Mouse (Mus musculus): ENCODE results near the gene Alg11. TPM values are rescaled to one million over a fixed set of nuclear protein-coding genes. Genes with fewer than 3 reads are reported as not detected.

The Alg11 gene
- 47.2 and 48.7 TPM in 2 replicates for polyA plus RNA-seq (2015; fragmentation: Nextera tagmentation; extraction: Ambion mirVana)

DNA sequence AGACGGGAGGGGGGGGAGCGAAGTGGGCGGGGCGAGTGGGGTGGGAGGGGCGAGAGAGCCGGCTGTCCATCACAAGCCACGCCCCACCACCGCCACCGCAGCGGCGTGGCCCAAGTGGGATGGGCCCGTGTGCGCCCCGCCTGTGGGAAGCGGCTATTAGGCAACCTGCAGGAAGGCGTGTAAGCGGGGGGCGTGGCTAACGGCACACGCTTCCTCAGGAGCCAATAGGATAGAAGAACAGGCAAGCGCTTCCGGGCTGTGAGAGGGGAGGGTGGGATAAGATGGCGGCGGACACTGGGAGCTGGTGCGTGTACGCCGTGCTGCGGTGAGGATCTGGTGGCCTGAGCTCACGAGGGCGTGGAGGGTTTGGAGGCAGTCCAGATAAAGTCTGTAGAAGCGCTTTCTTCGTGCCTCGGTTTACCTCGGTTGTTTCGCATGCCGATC, at the start of gene Alg11:
Alg11 (plus strand) TSS at position 276 of the 444 bp plus-strand sequence.
- peaks cover 5% of the 10 kb centered on the region; the same call in 1 of the 2 replicates for H3K9me3 ChIP-seq
- peak within 1 kb of the TSS; percentile 75 for H3K4me3 ChIP-seq
- peaks cover 9% of the 10 kb centered on the region; the same call in 1 of the 2 replicates for H3K4me1 ChIP-seq
- ATAC-seq (ENCODE audit: low FRiP score, low read depth): peak; percentile 100
- peaks cover 23% of the 10 kb centered on the region for H3K36me3 ChIP-seq
- H3K9ac ChIP-seq: peak within 1 kb of the TSS; percentile 69
- H3K27me3 ChIP-seq: peaks cover 36% of the 10 kb centered on the region
- H3K27ac ChIP-seq: no peak within 1 kb of the TSS
- peak within 1 kb of the TSS; percentile 92 for H3K4me2 ChIP-seq (replicated peaks)
- 1% methylated on average over 32 of the region's 36 CpGs for WGBS

DNA sequence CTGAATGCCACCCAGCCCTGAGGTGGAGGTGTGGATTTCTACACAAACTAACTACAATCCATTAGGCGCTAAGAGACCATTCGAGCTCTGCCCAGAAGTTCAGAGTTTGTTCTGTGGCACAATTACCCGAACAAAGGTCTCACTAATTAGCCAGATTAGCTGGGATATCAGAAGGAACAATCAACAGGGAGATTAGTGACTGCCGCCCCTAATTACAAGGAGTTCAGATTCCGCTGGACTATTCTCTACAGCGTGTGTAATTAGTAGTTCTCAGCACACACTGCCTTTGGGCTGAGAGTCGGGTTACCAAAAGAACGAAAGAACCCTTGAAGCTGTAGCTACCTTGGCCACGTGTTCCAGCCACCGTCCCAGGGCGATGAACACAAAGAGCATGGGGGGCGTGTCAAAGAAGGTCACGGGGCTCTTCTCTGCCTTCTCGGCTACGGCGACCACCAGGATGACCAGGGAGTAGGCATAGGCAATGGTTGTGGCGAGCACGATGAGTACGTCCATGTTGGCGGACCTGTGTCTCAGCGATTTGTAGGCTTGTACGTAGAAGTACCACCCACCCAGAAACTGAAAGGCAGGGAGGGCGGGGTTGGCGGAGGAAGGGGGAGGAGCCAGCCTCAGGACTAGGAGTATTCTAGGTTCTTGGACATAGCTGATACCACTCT, 47.4 kb upstream of the Alg11 start:
- Histone ChIP-seq H3K4me2 (replicated peaks) (peak overlapping the region; percentile 19; the same call in 1 of the 2 replicates), H3K9ac (no peak overlapping the region), H3K27me3 (no peaks in the 10 kb centered on the region), H3K36me3 (no peaks in the 10 kb centered on the region), H3K27ac (no peak overlapping the region), H3K9me3 (no peaks in the 10 kb centered on the region), H3K4me1 (no peaks in the 10 kb centered on the region), H3K4me3 (no peak overlapping the region)
- 69% methylated on average over 24 of the region's 24 CpGs for WGBS
- 0 out of 2 replicates have a peak, but pooled peaks have one; percentile 48 for ATAC-seq (ENCODE audit: low FRiP score, low read depth)

DNA sequence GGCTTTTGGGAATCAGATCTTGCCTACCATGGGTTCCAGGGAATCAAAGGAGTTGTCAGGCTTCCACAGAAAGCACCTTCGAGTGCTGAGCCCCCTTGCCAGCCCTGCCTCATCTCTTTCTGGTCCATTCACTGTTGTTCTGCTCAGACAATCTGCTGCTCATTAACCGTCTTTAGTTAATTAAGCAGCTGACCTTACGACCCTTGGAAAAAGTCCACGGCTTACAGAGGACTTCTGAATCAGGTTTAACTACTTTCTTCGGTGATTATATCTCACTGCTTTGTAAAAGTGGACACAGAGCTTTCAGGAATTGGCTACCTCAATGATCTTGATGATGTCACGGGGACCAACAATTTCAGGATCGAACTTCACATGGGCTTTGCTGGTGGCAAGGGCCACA, 42.8 kb upstream of the Alg11 start:
- H3K4me1 ChIP-seq: no peaks in the 10 kb centered on the region
- no peak overlapping the region for H3K4me3 ChIP-seq
- WGBS: 37% methylated on average over 7 of the region's 7 CpGs
- no peak overlapping the region for H3K9ac ChIP-seq
- H3K27ac ChIP-seq: no peak overlapping the region
- no peaks in the 10 kb centered on the region for H3K9me3 ChIP-seq
- no peaks in the 10 kb centered on the region for H3K36me3 ChIP-seq
- H3K4me2 ChIP-seq (replicated peaks): no peak overlapping the region
- no peaks in the 10 kb centered on the region for H3K27me3 ChIP-seq
- ATAC-seq (ENCODE audit: low FRiP score, low read depth): no peak

DNA sequence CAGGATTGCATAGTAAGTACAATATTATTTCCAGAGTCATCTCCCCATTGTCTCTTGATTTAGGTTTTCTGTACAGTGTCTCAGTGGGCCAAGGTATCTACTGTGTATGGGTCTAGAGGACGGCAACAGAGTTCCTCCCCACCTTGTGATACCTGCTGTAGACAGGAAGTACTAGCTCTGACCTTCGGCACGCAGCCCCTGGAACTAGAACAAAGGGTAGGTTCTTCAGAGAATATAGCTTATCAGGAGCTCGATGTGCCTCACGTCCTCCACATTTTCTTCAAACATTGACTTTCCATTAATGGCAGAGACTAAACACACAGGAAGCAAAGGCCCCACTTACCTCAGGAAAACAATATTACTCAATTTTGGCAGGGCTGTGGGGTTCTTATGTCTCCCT, 41.0 kb upstream of the Alg11 start:
- Histone ChIP-seq H3K4me3 (no peak overlapping the region), H3K27ac (no peak overlapping the region), H3K27me3 (no peaks in the 10 kb centered on the region), H3K9ac (no peak overlapping the region), H3K9me3 (no peaks in the 10 kb centered on the region), H3K4me2 (replicated peaks) (no peak overlapping the region), H3K4me1 (no peaks in the 10 kb centered on the region), H3K36me3 (no peaks in the 10 kb centered on the region)
- 84% methylated on average over 5 of the region's 5 CpGs for WGBS
- ATAC-seq (ENCODE audit: low FRiP score, low read depth): no peak

DNA sequence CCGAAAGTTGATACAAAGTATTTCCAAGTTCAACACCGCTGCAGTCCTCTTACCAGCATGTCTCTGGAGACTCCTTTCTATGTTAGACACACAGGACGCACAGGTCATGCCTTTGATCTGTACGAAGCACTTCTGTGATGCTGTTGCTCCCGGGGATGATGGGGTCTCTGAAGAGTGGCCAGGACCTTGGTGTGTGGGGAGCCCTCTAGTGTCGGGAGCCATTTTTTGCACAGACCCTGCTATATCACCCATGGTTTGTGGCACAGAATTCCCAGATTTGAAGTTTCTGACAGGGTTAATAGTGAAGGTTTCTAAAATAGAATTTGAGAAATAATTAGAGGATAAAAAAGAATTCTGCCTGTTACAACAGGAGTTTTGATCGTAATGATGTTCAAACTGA, 38.3 kb upstream of the Alg11 start:
- Histone ChIP-seq H3K4me1 (no peaks in the 10 kb centered on the region), H3K36me3 (no peaks in the 10 kb centered on the region), H3K9ac (no peak overlapping the region), H3K27me3 (no peaks in the 10 kb centered on the region), H3K4me2 (replicated peaks) (no peak overlapping the region), H3K4me3 (no peak overlapping the region), H3K9me3 (no peaks in the 10 kb centered on the region), H3K27ac (no peak overlapping the region)
- no peak for ATAC-seq (ENCODE audit: low FRiP score, low read depth)
- 47% methylated on average over 7 of the region's 7 CpGs for WGBS

DNA sequence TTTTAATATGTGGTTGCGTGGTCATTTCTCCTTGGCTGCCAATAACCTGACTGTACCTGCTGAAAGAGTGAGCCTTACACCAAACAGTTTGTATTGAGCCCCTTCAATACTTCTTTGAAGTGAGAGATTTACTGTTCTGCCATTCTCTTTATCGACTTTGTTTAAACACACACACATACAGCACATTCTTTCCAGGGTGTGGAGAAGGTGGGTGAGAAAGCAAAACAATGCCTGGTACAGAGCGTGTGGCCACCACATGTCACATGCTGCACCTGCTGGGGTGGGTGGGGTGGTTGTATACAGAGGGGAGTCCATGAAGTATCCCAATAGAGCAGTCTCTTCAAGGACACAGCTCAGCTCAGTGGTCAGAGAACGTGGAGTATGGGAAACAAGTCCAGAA, 35.3 kb upstream of the Alg11 start:
- Histone ChIP-seq H3K9me3 (no peaks in the 10 kb centered on the region), H3K27me3 (no peaks in the 10 kb centered on the region), H3K4me3 (no peak overlapping the region), H3K27ac (no peak overlapping the region), H3K4me1 (no peaks in the 10 kb centered on the region), H3K4me2 (replicated peaks) (no peak overlapping the region), H3K36me3 (no peaks in the 10 kb centered on the region), H3K9ac (no peak overlapping the region)
- WGBS: 74% methylated on average over 4 of the region's 4 CpGs
- ATAC-seq (ENCODE audit: low FRiP score, low read depth): no peak

DNA sequence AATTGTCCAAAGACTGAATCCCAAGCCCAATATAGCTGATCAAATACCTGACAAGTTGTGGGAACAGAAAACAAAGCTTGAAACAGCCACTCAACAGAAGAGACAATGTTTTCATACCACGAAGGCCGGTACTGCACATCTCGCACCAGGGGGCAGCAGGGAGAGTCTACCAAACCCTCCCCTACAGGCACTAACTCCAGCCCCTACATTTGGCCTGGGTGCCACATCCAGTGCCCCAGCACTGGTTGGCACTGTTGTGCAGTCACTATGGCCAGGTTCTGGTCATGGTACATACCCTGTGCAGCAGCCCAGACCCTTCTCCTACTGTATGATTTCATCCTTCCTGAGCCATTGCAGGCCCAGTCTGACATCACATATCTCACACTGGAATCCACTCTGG, 31.5 kb upstream of the Alg11 start:
- ATAC-seq (ENCODE audit: low FRiP score, low read depth): no peak
- Histone ChIP-seq H3K27me3 (no peaks in the 10 kb centered on the region), H3K4me1 (no peaks in the 10 kb centered on the region), H3K27ac (no peak overlapping the region), H3K4me2 (replicated peaks) (no peak overlapping the region), H3K36me3 (no peaks in the 10 kb centered on the region), H3K9ac (no peak overlapping the region), H3K4me3 (no peak overlapping the region), H3K9me3 (no peaks in the 10 kb centered on the region)
- WGBS: 85% methylated on average over 3 of the region's 3 CpGs

DNA sequence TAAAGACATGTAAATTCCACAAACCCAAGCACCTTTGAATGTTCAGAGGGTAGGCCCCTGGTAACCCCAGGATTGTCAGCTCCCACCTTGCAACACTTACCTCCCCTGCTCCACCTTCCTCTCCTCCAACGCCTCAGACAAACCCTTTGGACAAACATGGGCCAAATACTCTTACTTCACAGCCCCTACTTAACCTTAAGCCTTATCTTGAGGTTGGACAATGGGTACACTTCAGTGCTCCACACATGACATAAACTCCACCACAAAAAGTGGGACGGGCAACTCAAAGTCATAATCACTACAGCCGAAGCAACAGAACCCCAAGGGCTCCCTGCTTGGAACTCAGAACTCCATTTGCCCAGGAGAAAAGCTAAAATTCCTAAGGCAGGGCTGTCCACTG, 29.5 kb upstream of the Alg11 start:
- no peaks in the 10 kb centered on the region for H3K27me3 ChIP-seq
- 85% methylated on average over 3 of the region's 3 CpGs for WGBS
- no peaks in the 10 kb centered on the region for H3K4me1 ChIP-seq
- no peaks in the 10 kb centered on the region for H3K9me3 ChIP-seq
- no peak overlapping the region for H3K27ac ChIP-seq
- no peak overlapping the region for H3K9ac ChIP-seq
- no peak for ATAC-seq (ENCODE audit: low FRiP score, low read depth)
- H3K4me3 ChIP-seq: no peak overlapping the region
- H3K4me2 ChIP-seq (replicated peaks): no peak overlapping the region
- H3K36me3 ChIP-seq: no peaks in the 10 kb centered on the region

DNA sequence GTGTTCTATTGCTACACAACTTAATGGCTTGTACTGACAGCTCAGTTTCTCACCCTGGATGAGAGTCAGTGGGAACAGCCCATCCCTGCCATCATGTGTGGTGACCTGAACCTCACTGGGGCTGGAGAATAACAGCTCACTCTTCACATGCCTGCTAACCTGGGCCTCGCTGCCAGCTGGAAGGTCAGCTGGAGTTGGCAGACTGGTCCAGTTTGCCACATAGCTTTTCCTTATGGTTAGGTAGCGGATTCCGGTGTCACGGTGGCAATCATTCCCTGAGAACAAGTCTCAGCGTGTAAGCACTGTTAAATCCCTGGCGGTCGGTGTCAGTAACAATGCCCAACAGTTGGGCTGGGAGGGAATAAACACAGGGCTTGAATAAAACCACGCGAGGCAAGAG, 24.4 kb upstream of the Alg11 start:
- 91% methylated on average over 9 of the region's 9 CpGs for WGBS
- Histone ChIP-seq H3K27me3 (peaks cover 17% of the 10 kb centered on the region), H3K9ac (no peak overlapping the region), H3K9me3 (no peaks in the 10 kb centered on the region), H3K4me3 (no peak overlapping the region), H3K27ac (no peak overlapping the region), H3K4me1 (no peaks in the 10 kb centered on the region), H3K36me3 (no peaks in the 10 kb centered on the region), H3K4me2 (replicated peaks) (no peak overlapping the region)
- ATAC-seq (ENCODE audit: low FRiP score, low read depth): no peak

DNA sequence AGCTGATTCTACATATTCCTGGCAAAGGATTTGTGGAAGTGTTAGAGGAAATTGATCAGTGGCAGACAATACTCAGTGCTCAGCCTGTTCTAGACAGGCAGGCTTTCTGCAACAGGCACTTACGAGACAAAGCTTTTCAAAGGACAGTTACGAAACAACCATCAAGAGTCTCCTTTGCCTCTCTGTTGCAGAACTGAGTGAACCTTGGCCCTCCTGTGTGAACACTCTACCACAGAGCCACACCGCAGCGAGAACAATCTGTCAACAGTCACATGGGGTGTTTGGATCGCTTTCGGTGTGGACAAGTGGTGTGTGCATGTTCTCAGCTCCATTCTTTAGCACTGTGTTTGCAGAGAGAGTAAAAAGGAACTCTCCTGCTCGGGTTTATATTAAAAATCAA, 23.5 kb upstream of the Alg11 start:
- no peaks in the 10 kb centered on the region for H3K4me1 ChIP-seq
- H3K36me3 ChIP-seq: no peaks in the 10 kb centered on the region
- peaks cover 17% of the 10 kb centered on the region for H3K27me3 ChIP-seq
- WGBS: 79% methylated on average over 7 of the region's 7 CpGs
- no peak overlapping the region for H3K27ac ChIP-seq
- no peak for ATAC-seq (ENCODE audit: low FRiP score, low read depth)
- no peak overlapping the region for H3K4me3 ChIP-seq
- H3K4me2 ChIP-seq (replicated peaks): no peak overlapping the region
- H3K9ac ChIP-seq: no peak overlapping the region
- no peaks in the 10 kb centered on the region for H3K9me3 ChIP-seq

DNA sequence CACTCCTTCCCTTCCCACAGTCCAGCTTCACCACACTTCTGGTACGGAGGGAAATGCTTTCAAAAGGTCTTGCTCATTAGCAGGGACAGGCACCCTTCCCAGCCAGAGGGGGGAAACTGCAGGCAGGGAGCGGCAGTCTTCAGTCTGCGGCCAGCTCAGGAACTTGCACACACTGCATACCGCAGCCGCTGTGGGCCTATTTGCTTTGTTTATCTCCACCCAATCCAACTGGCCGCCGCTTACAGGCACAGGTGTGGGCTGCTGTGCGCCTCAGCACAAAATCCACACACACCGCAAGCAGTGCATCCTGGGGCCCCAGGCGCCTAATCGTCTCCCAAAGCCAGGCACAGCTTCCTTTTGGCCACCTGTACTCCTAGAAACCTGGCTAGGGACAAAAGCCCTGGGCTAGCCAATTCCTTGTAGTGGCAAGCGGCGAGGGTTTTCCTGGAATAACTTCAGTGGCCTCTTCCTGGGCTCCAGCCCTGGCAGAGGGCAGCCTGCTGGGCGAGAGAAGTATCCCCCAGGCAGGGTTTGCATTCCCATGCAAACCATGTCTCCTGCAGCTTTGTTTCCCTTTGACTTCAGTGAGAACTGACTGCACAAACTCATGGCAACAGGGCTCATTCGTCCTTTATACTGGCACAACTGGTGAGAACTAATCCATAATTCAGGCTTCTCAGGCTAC, 20.9 kb upstream of the Alg11 start:
- Histone ChIP-seq H3K9me3 (no peaks in the 10 kb centered on the region), H3K4me3 (no peak overlapping the region), H3K36me3 (no peaks in the 10 kb centered on the region), H3K27me3 (peaks cover 17% of the 10 kb centered on the region), H3K27ac (no peak overlapping the region), H3K4me2 (replicated peaks) (peak overlapping the region; percentile 23), H3K4me1 (no peaks in the 10 kb centered on the region), H3K9ac (no peak overlapping the region)
- ATAC-seq (ENCODE audit: low FRiP score, low read depth): no peak
- 16% methylated on average over 15 of the region's 15 CpGs for WGBS

DNA sequence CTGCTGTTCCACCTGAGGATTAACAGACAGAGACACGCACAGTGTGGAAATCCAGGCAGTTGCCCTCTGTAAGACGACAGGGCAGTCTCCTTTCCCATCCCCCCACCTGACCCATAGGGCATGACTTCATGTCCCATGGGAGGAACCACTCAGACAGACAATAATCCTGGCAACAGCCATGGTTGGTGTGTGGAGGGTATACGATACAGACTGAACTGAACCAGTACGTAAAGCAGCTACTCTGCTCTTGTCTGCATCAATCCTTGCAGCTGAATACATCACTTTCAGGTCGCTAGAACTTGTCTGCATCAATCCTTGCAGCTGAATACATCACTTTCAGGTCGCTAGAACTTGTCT, 20.4 kb upstream of the Alg11 start:
- Histone ChIP-seq H3K9me3 (no peaks in the 10 kb centered on the region), H3K4me3 (no peak overlapping the region), H3K4me2 (replicated peaks) (no peak overlapping the region), H3K4me1 (no peaks in the 10 kb centered on the region), H3K36me3 (no peaks in the 10 kb centered on the region), H3K9ac (no peak overlapping the region), H3K27ac (no peak overlapping the region), H3K27me3 (peaks cover 17% of the 10 kb centered on the region)
- ATAC-seq (ENCODE audit: low FRiP score, low read depth): no peak
- 51% methylated on average over 6 of the region's 6 CpGs for WGBS

DNA sequence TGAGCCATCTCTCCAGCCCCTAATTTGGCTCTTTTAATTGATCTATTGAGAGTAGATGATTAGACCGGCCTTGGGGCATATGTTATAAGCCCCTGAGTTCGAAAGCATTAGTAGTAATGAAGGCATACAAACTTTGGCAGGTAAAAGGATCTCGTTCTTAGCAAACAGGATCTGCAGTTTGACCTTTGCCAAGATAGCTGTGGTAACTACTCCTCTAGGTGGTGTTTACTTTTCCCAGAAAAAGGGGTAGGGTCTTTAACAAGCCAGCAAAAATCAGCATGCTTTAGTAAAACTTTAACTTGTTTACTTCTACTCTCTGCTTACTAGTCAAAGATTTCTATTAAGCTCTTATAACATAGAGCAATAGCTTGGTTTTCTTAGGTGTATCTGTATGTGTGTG, 18.0 kb upstream of the Alg11 start:
- Histone ChIP-seq H3K4me3 (no peak overlapping the region), H3K9ac (no peak overlapping the region)
- whole genome bisulfite sequencing: 82% methylated on average over 3 of the region's 3 CpGs

More for the DNA sequence above, 18.0 kb upstream of the Alg11 start:
- Histone ChIP-seq H3K27me3 (peaks cover 17% of the 10 kb centered on the region), H3K9me3 (no peaks in the 10 kb centered on the region), H3K36me3 (no peaks in the 10 kb centered on the region), H3K4me2 (replicated peaks) (no peak overlapping the region), H3K27ac (no peak overlapping the region), H3K4me1 (no peaks in the 10 kb centered on the region)
- no peak for ATAC-seq (ENCODE audit: low FRiP score, low read depth)

Data from limb, embryonic 13.5 days (tissue).